Mouse (Mus musculus) CH12.LX (cell line): ENCODE results near the gene Arhgap25. TPM values are rescaled to one million over a fixed set of nuclear protein-coding genes. Genes with fewer than 3 reads are reported as not detected.

Experiments used
- DNase-seq: peaks from one replicate; pipeline ENCODE4 v3.0.0-alpha.2; 2013; ENCODE audit errors: extremely low read depth
- H3K27ac ChIP-seq: 2 replicates; pipeline ENCODE4 v1.5.1; 2012; ENCODE audit warnings: low read depth, mild to moderate bottlenecking, control low read depth, moderate library complexity; ENCODE audit not compliant: insufficient read depth
- H3K27me3 ChIP-seq: replicated peaks from 2 replicates; pipeline ENCODE3; 2012; ENCODE audit warnings: inconsistent platforms
- H3K36me3 ChIP-seq, 2 experiments: replicated peaks in 1 of 2; 2 replicates each; pipeline versions ENCODE3 to v1.6.1; 2012; ENCODE audit warnings: inconsistent platforms in 1 of 2, low read length in 1 of 2, mild to moderate bottlenecking in 1 of 2, mixed read lengths in 1 of 2, moderate library complexity in 1 of 2; ENCODE audit not compliant: control insufficient read depth in 1 of 2, insufficient read depth in 1 of 2
- H3K4me1 ChIP-seq, 2 experiments: 2 replicates each; pipeline ENCODE4 v1.6.1; 2012; ENCODE audit warnings: inconsistent platforms in 1 of 2, moderate library complexity in 1 of 2; ENCODE audit not compliant: insufficient read depth in 2 of 2, control insufficient read depth in 1 of 2
- H3K4me2 ChIP-seq: 2 replicates; pipeline ENCODE4 v1.6.1; 2012; ENCODE audit warnings: low read depth, mild to moderate bottlenecking, control low read depth; ENCODE audit not compliant: poor library complexity, insufficient read depth, severe bottlenecking
- H3K4me3 ChIP-seq, 3 experiments: fragments of 150-350 bp in 1 of 3; sonication (generic) in 1 of 3; replicated peaks in 1 of 3; 2 replicates each; pipeline versions ENCODE3 to v1.5.1; 2011 to 2012; ENCODE audit warnings: low read depth in 2 of 3, low read length in 2 of 3, mild to moderate bottlenecking in 2 of 3, moderate library complexity in 2 of 3, control low read depth in 1 of 3, improper control_type of control experiment in 1 of 3, inconsistent platforms in 1 of 3, mixed read lengths in 1 of 3; ENCODE audit not compliant: poor library complexity in 1 of 3
- H3K79me2 ChIP-seq: replicated peaks from 2 replicates; pipeline ENCODE4 v1.6.1; 2012; ENCODE audit warnings: mild to moderate bottlenecking, moderate library complexity; ENCODE audit not compliant: control insufficient read depth, poor library complexity, insufficient read depth, severe bottlenecking; ENCODE audit errors: extremely low read depth
- H3K9ac ChIP-seq: 2 replicates; pipeline ENCODE4 v1.6.1; 2012; ENCODE audit warnings: low read depth, mild to moderate bottlenecking, control low read depth, moderate library complexity; ENCODE audit not compliant: insufficient read depth
- H3K9me3 ChIP-seq: replicated peaks from 2 replicates; pipeline ENCODE3; 2012; ENCODE audit warnings: low read length, inconsistent platforms, mixed read lengths
- BHLHE40 ChIP-seq: IDR thresholded peaks from 2 replicates; pipeline ENCODE4 v1.6.1; 2011; ENCODE audit warnings: mild to moderate bottlenecking, low read depth, low read length, improper control_type of control experiment
- CHD2 ChIP-seq: IDR thresholded peaks from 2 replicates; pipeline ENCODE4 v1.6.1; 2011; ENCODE audit warnings: low read length, improper control_type of control experiment
- CTCF ChIP-seq, 2 experiments: IDR thresholded peaks in 1 of 2; conservative IDR thresholded peaks in 1 of 2; 2 replicates each; pipeline ENCODE4 v1.5.1; 2011 to 2012; ENCODE audit warnings: low read depth in 2 of 2, low read length in 2 of 2, improper control_type of control experiment in 1 of 2, inconsistent platforms in 1 of 2, mild to moderate bottlenecking in 1 of 2, moderate library complexity in 1 of 2
- ELF1 ChIP-seq: IDR thresholded peaks from 2 replicates; pipeline ENCODE4 v1.6.1; 2014; ENCODE audit warnings: low read depth, mild to moderate bottlenecking, inconsistent platforms, low read length, improper control_type of control experiment
- ETS1 ChIP-seq: conservative IDR thresholded peaks from 2 replicates; pipeline ENCODE4 v1.6.1; 2012; ENCODE audit warnings: low read depth, mild to moderate bottlenecking, inconsistent platforms, low read length, improper control_type of control experiment, moderate library complexity
- IRF4 ChIP-seq: IDR thresholded peaks from 2 replicates; pipeline ENCODE4 v1.6.1; 2014; ENCODE audit warnings: low read depth, mild to moderate bottlenecking, inconsistent platforms, low read length, improper control_type of control experiment
- JUN ChIP-seq: IDR thresholded peaks from 2 replicates; pipeline ENCODE4 v1.6.1; 2011; ENCODE audit warnings: low read depth, mild to moderate bottlenecking, low read length, improper control_type of control experiment, moderate library complexity; ENCODE audit not compliant: insufficient read depth
- JUND ChIP-seq: conservative IDR thresholded peaks from 2 replicates; pipeline ENCODE4 v1.6.1; 2011; ENCODE audit warnings: low read depth, low read length, improper control_type of control experiment
- MAX ChIP-seq: IDR thresholded peaks from 2 replicates; pipeline ENCODE4 v1.6.1; 2011; ENCODE audit warnings: low read length, improper control_type of control experiment
- MEF2A ChIP-seq: IDR thresholded peaks from 2 replicates; pipeline ENCODE4 v1.6.1; 2014; ENCODE audit warnings: low read depth, mild to moderate bottlenecking, inconsistent platforms, low read length, improper control_type of control experiment, borderline replicate concordance
- MXI1 ChIP-seq: IDR thresholded peaks from 2 replicates; pipeline ENCODE4 v1.6.1; 2011; ENCODE audit warnings: mild to moderate bottlenecking, low read depth, low read length, improper control_type of control experiment
- MYC ChIP-seq: IDR thresholded peaks from 2 replicates; pipeline ENCODE4 v1.6.1; 2011; ENCODE audit warnings: low read depth, mild to moderate bottlenecking, improper control_type of control experiment, low read length
- PAX5 ChIP-seq: IDR thresholded peaks from 2 replicates; pipeline ENCODE4 v1.6.1; 2012; ENCODE audit warnings: low read length, inconsistent platforms, mixed read lengths
- RCOR1 ChIP-seq: conservative IDR thresholded peaks from 2 replicates; pipeline ENCODE4 v1.6.1; 2012; ENCODE audit warnings: low read depth, mild to moderate bottlenecking, inconsistent platforms, low read length, improper control_type of control experiment
- SIN3A ChIP-seq: IDR thresholded peaks from 2 replicates; pipeline ENCODE4 v1.6.1; 2012; ENCODE audit warnings: low read length, improper control_type of control experiment, inconsistent platforms
- TBP ChIP-seq: conservative IDR thresholded peaks from 2 replicates; pipeline ENCODE4 v1.6.1; 2011; ENCODE audit warnings: low read depth, low read length, improper control_type of control experiment
- TCF12 ChIP-seq: IDR thresholded peaks from 2 replicates; pipeline ENCODE4 v1.6.1; 2014; ENCODE audit warnings: low read depth, mild to moderate bottlenecking, inconsistent platforms, low read length, improper control_type of control experiment
- ZMIZ1 ChIP-seq: IDR thresholded peaks from 2 replicates; pipeline ENCODE4 v1.6.1; 2012; ENCODE audit warnings: low read depth, mild to moderate bottlenecking, inconsistent platforms, low read length, improper control_type of control experiment
- ZNF384 ChIP-seq: IDR thresholded peaks from 2 replicates; pipeline ENCODE4 v1.6.1; 2012; ENCODE audit warnings: low read depth, low read length, improper control_type of control experiment, inconsistent platforms
- dilution Hi-C: fragments of 300-500 bp; cut with MboI; formaldehyde crosslinking; loops from 2 replicates; pipeline ENCODE4 v1.14.3; 2020; ENCODE audit warnings: low sequenced_read_pairs; ENCODE audit not compliant: extremely low pct_unique_long_range_greater_than_20kb, extremely low pct_ligation_motif_present
- in situ Hi-C: fragments of 300-500 bp; cut with MboI; formaldehyde crosslinking; loops from 3 replicates; pipeline ENCODE4 v1.14.3; 2019; ENCODE audit warnings: low sequenced_read_pairs, low pct_ligation_motif_present, low pct_unique_long_range_greater_than_20kb, mixed read lengths
- polyA plus RNA-seq: library from polyadenylated mRNA; unstranded; fragments of >175 nt; gene quantifications from 2 replicates; pipeline ENCODE4 v1.2.1, GENCODE M21; 2012; ENCODE audit warnings: low read depth; ENCODE audit not compliant: insufficient read length
- total RNA-seq, 2 experiments: library from RNA; depleted of rRNA; stranded (reverse); fragments of 300-350 nt in 1 of 2; fragments of >200 nt in 1 of 2; gene quantifications; 2 replicates each; pipeline ENCODE4 v1.2.3; 2012 to 2014

Gene Arhgap25
- total and polyA plus RNA-seq, 3 experiments, result 11.7 to 16.5 (median 12.5) TPM

DNA sequence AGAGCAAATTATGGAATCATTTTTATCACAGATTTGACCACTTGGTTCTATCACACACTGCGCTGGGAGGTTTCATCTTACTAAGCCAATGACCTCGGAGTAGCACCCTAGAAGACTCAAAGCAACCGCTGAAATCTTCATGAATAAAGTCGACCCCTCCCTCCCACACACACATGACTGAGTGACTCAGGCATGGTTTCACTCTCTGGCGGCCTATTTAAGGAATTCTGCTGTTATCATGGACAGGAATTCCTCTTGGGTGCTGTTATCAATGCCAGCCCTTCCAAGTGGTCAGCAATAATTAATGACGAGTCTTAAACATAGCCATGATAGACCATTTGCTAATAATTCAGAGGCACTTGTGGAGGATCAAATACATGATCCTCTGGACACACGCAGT, 110.8 kb downstream of the Arhgap25 start:
- no peak overlapping the region for H3K27ac ChIP-seq
- in situ Hi-C loops, result no loop called here
- no peak for DNase-seq
- no peak overlapping the region for H3K4me2 ChIP-seq
- no peaks in the 10 kb centered on the region for H3K27me3 ChIP-seq
- no peaks in the 10 kb centered on the region for H3K36me3 ChIP-seq
- no peak for TF ChIP-seq MAX
- no peak for TF ChIP-seq JUN
- TF ChIP-seq IRF4, result no peak
- no peak for TF ChIP-seq TCF12
- TF ChIP-seq RCOR1, result no peak
- TF ChIP-seq MXI1, result no peak
- TF ChIP-seq SIN3A, result no peak
- no peak for TF ChIP-seq MEF2A
- TF ChIP-seq JUND, result no peak
- TF ChIP-seq TBP, result no peak
- H3K9ac ChIP-seq, result no peak overlapping the region
- dilution Hi-C loops, result no loop called here
- H3K79me2 ChIP-seq, result no peaks in the 10 kb centered on the region
- no peak overlapping the region for H3K4me3 ChIP-seq
- 0 out of 4 replicates have a peak, but pooled peaks cover 0 to 2% of the 10 kb centered on the region in 2 experiments for H3K4me1 ChIP-seq
- H3K9me3 ChIP-seq, result no peaks in the 10 kb centered on the region

DNA sequence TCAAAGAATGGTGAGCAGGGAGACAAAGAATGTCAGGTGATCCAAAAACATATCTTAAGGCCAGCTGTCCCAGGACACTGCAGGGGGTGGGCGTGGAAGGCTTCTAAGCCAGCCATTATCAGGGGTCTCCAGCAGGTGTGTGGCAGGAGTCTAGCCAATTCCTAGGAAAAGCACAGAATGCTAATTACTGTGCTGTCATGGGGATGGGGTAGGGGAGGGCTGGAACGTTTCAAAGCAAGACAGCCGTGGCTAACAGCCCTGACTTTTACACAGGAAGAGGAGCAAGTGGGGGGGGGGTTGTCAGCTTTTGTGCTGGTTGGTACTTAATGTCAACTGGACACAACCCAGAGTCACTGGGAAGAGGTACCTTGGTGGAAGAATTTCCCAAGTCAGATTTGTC, 121.0 kb downstream of the Arhgap25 start:
- no peak overlapping the region for H3K27ac ChIP-seq
- TF ChIP-seq PAX5 (no peak), ZMIZ1 (no peak), ELF1 (no peak), TCF12 (no peak), BHLHE40 (no peak), CTCF (conservative IDR thresholded peaks at IDR 0.05 in 1 of 2, IDR thresholded peaks at IDR 0.05 in 1 of 2; ENCODE audit: low read depth in 2 of 2, low read length in 2 of 2) (no peak), ETS1 (no peak), MYC (no peak), CHD2 (no peak), MEF2A (no peak), ZNF384 (no peak)
- dilution Hi-C loops (no loop called here), in situ Hi-C loops (no loop called here)
- DNase-seq, result no peak
- H3K9ac ChIP-seq, result no peak overlapping the region
- H3K4me1 ChIP-seq, result peaks cover 0 to 7% of the 10 kb centered on the region in 2 experiments; a peak in 1 of 4 replicates
- H3K27me3 ChIP-seq, result no peaks in the 10 kb centered on the region
- H3K4me3 ChIP-seq, result no peak overlapping the region
- H3K79me2 ChIP-seq, result no peaks in the 10 kb centered on the region
- no peaks in the 10 kb centered on the region for H3K36me3 ChIP-seq
- H3K4me2 ChIP-seq, result no peak overlapping the region
- peaks cover 2% of the 10 kb centered on the region for H3K9me3 ChIP-seq

Other genes with a start within 250 kb of the Arhgap25 start
- 0.08 and 0.21 TPM in 2 replicates for gene Antxr1, start 197.4 kb downstream of the Arhgap25 start, total RNA-seq (2012; rRNA removed)
- gene Antxr1, start 197.4 kb downstream of the Arhgap25 start, total RNA-seq (2014; rRNA removed), result 0.16 TPM in 2 replicates
- gene Antxr1, start 197.4 kb downstream of the Arhgap25 start, polyA plus RNA-seq, result 0.23 and 0.61 TPM in 2 replicates
- gene Gkn1, start 182.3 kb downstream of the Arhgap25 start, total RNA-seq (2012; rRNA removed), result not detected in 2 replicates
- not detected in 2 replicates for gene Gkn1, start 182.3 kb downstream of the Arhgap25 start, total RNA-seq (2014; rRNA removed)
- not detected in 2 replicates for gene Gkn1, start 182.3 kb downstream of the Arhgap25 start, polyA plus RNA-seq
- not detected in 2 replicates for gene Gkn2, start 159.9 kb downstream of the Arhgap25 start, total RNA-seq (2012; rRNA removed)
- not detected in 2 replicates for gene Gkn2, start 159.9 kb downstream of the Arhgap25 start, total RNA-seq (2014; rRNA removed)
- gene Gkn2, start 159.9 kb downstream of the Arhgap25 start, polyA plus RNA-seq, result not detected in 2 replicates
- not detected in 2 replicates for gene Gkn3, start 144.3 kb downstream of the Arhgap25 start, total RNA-seq (2012; rRNA removed)
- 0.42 TPM in 1 of 2 replicates, not detected in the other for gene Gkn3, start 144.3 kb downstream of the Arhgap25 start, total RNA-seq (2014; rRNA removed)
- not detected in 2 replicates for gene Gkn3, start 144.3 kb downstream of the Arhgap25 start, polyA plus RNA-seq
- gene Bmp10, start 104.3 kb downstream of the Arhgap25 start, total RNA-seq (2012; rRNA removed), result not detected in 2 replicates
- gene Bmp10, start 104.3 kb downstream of the Arhgap25 start, total RNA-seq (2014; rRNA removed), result not detected in 2 replicates
- gene Bmp10, start 104.3 kb downstream of the Arhgap25 start, polyA plus RNA-seq, result not detected in 2 replicates
- gene Prokr1, start 57.5 kb upstream of the Arhgap25 start, total RNA-seq (2012; rRNA removed), result 0.08 TPM in 2 replicates
- gene Prokr1, start 57.5 kb upstream of the Arhgap25 start, total RNA-seq (2014; rRNA removed), result not detected in 2 replicates
- gene Prokr1, start 57.5 kb upstream of the Arhgap25 start, polyA plus RNA-seq, result 0.14 TPM in 1 of 2 replicates, not detected in the other
- 9.1 and 10.3 TPM in 2 replicates for gene Aplf, start 138.9 kb upstream of the Arhgap25 start, total RNA-seq (2012; rRNA removed)
- gene Aplf, start 138.9 kb upstream of the Arhgap25 start, total RNA-seq (2014; rRNA removed), result 13.8 and 15.8 TPM in 2 replicates
- 11.1 and 11.9 TPM in 2 replicates for gene Aplf, start 138.9 kb upstream of the Arhgap25 start, polyA plus RNA-seq
- not detected in 2 replicates for gene Efcc1, start 197.6 kb upstream of the Arhgap25 start, total RNA-seq (2012; rRNA removed)
- gene Efcc1, start 197.6 kb upstream of the Arhgap25 start, total RNA-seq (2014; rRNA removed), result not detected in 2 replicates
- 0.14 and 0.18 TPM in 2 replicates for gene Efcc1, start 197.6 kb upstream of the Arhgap25 start, polyA plus RNA-seq
- not detected in 2 replicates for gene Gp9, start 244.8 kb upstream of the Arhgap25 start, total RNA-seq (2012; rRNA removed)
- not detected in 2 replicates for gene Gp9, start 244.8 kb upstream of the Arhgap25 start, total RNA-seq (2014; rRNA removed)
- not detected in 2 replicates for gene Gp9, start 244.8 kb upstream of the Arhgap25 start, polyA plus RNA-seq